Mouse (Mus musculus): Measurements from ENCODE around the gene Tmprss3.

- TF ChIP-seq CTCF (IDR thresholded peaks at IDR 0.05; ENCODE audit: extremely low read depth, insufficient read depth, insufficient read length, insufficient replicate concordance) (no peak), POLR2A (IDR thresholded peaks at IDR 0.05; ENCODE audit: low read depth, low read length) (no peak)
Observed at GRCm38 (mm10) chr17:31176321-31176720, 22.5 kb downstream of the Tmprss3 start.

Measured in spleen, adult 2 months (tissue).